Mouse (Mus musculus) G1E (cell line): ENCODE measurements at regions not wholly inside any gene's neighbourhood (a gene's known extent, or its start where the extent isn't known, plus 50 kb on each side); places are given as distances from the start of the nearest gene placed in this dataset.

Source experiments
- CTCF ChIP-seq: IDR thresholded peaks from 2 replicates; pipeline ENCODE4 v1.5.1; 2012; ENCODE audit warnings: low read depth, low read length, inconsistent platforms, mixed read lengths
- GATA1 ChIP-seq: IDR thresholded peaks from 2 replicates; pipeline ENCODE4 v1.6.1; 2012; ENCODE audit warnings: borderline replicate concordance, low read length, inconsistent platforms, mixed read lengths
- POLR2AphosphoS5 ChIP-seq: IDR thresholded peaks from 2 replicates; pipeline ENCODE4 v1.6.1; 2012; ENCODE audit warnings: low read depth, low read length, inconsistent platforms; ENCODE audit not compliant: insufficient replicate concordance
- TAL1 ChIP-seq: conservative IDR thresholded peaks from 2 replicates; pipeline ENCODE4 v1.6.1; 2012; ENCODE audit warnings: low read depth, low read length, inconsistent platforms, mixed read lengths

- TF ChIP-seq CTCF: no peak
- TF ChIP-seq TAL1: no peak
- TF ChIP-seq GATA1: no peak
- no peak for TF ChIP-seq POLR2AphosphoS5
Observed at GRCm38 (mm10) chr17:61495261-61495660, 1385.9 kb downstream of the Efna5 start.
